Mouse (Mus musculus): ENCODE measurements around the gene Mmp24. TPM values are rescaled to one million over a fixed set of nuclear protein-coding genes. Genes with fewer than 3 reads are reported as not detected.

The Mmp24 gene
- polyA plus RNA-seq, 1 experiment, result 0.14 TPM

- no peaks in the 10 kb centered on the region for H3K27me3 ChIP-seq (replicated peaks; ENCODE audit: control insufficient read depth, insufficient read depth, low read length)
- 4% methylated on average over 25 of the region's 25 CpGs for WGBS
- TF ChIP-seq POLR2A (IDR thresholded peaks at IDR 0.05; ENCODE audit: low read depth, low read length) (no peak), CTCF (conservative IDR thresholded peaks at IDR 0.05; ENCODE audit: insufficient read depth, insufficient read length, low read depth, low read length) (no peak)
- H3K4me3 ChIP-seq (ENCODE audit: insufficient read depth, low read depth, low read length), result peak within 1 kb of the TSS; percentile 34
- no peaks in the 10 kb centered on the region for H3K36me3 ChIP-seq (ENCODE audit: control insufficient read depth, insufficient read depth, low read length)
- H3K27ac ChIP-seq (ENCODE audit: insufficient read depth, low read depth, low read length), result no peak within 1 kb of the TSS
- peak; percentile 70 for DNase-seq
- no peaks in the 10 kb centered on the region for H3K4me1 ChIP-seq (ENCODE audit: control insufficient read depth, insufficient read depth, low read length)
Measured at GRCm38 (mm10) chr2:155751014-155751786, 23.9 kb upstream of the Mmp24 start, which contains the start of gene Procr. Gene Procr, plus strand, starts transcription at chr2:155751117.

- Histone ChIP-seq H3K27me3 (replicated peaks; ENCODE audit: control insufficient read depth, insufficient read depth, low read length) (no peaks in the 10 kb centered on the region), H3K4me3 (ENCODE audit: insufficient read depth, low read depth, low read length) (no peak overlapping the region), H3K4me1 (ENCODE audit: control insufficient read depth, insufficient read depth, low read length) (no peaks in the 10 kb centered on the region), H3K27ac (ENCODE audit: insufficient read depth, low read depth, low read length) (no peak overlapping the region), H3K36me3 (ENCODE audit: control insufficient read depth, insufficient read depth, low read length) (no peaks in the 10 kb centered on the region)
- no peak for TF ChIP-seq POLR2A (IDR thresholded peaks at IDR 0.05; ENCODE audit: low read depth, low read length)
- peak; percentile 68 for TF ChIP-seq CTCF (conservative IDR thresholded peaks at IDR 0.05; ENCODE audit: insufficient read depth, insufficient read length, low read depth, low read length)
- WGBS, result 3% methylated on average over 1 of the region's 1 CpGs
- DNase-seq, result peak; percentile 63
Measured at GRCm38 (mm10) chr2:155755746-155756145, 19.4 kb upstream of the Mmp24 start.

GRCm38 (mm10) chr2:155756855-155757566, 18.1 kb upstream of the Mmp24 start:
- Histone ChIP-seq H3K27me3 (replicated peaks; ENCODE audit: control insufficient read depth, insufficient read depth, low read length) (no peaks in the 10 kb centered on the region), H3K27ac (ENCODE audit: insufficient read depth, low read depth, low read length) (no peak overlapping the region), H3K4me1 (ENCODE audit: control insufficient read depth, insufficient read depth, low read length) (no peaks in the 10 kb centered on the region), H3K36me3 (ENCODE audit: control insufficient read depth, insufficient read depth, low read length) (no peaks in the 10 kb centered on the region), H3K4me3 (ENCODE audit: insufficient read depth, low read depth, low read length) (no peak overlapping the region)
- WGBS, result 56% methylated on average over 14 of the region's 14 CpGs
- TF ChIP-seq CTCF (conservative IDR thresholded peaks at IDR 0.05; ENCODE audit: insufficient read depth, insufficient read length, low read depth, low read length), result no peak; the same call in 1 of the 2 replicates
- no peak for TF ChIP-seq POLR2A (IDR thresholded peaks at IDR 0.05; ENCODE audit: low read depth, low read length)
- DNase-seq, result no peak

- Histone ChIP-seq H3K4me3 (ENCODE audit: insufficient read depth, low read depth, low read length) (no peak overlapping the region), H3K4me1 (ENCODE audit: control insufficient read depth, insufficient read depth, low read length) (no peaks in the 10 kb centered on the region), H3K36me3 (ENCODE audit: control insufficient read depth, insufficient read depth, low read length) (no peaks in the 10 kb centered on the region), H3K27ac (ENCODE audit: insufficient read depth, low read depth, low read length) (no peak overlapping the region), H3K27me3 (replicated peaks; ENCODE audit: control insufficient read depth, insufficient read depth, low read length) (no peaks in the 10 kb centered on the region)
- TF ChIP-seq POLR2A (IDR thresholded peaks at IDR 0.05; ENCODE audit: low read depth, low read length) (no peak), CTCF (conservative IDR thresholded peaks at IDR 0.05; ENCODE audit: insufficient read depth, insufficient read length, low read depth, low read length) (peak; percentile 69)
- peak; percentile 69 for DNase-seq
- 64% methylated on average over 13 of the region's 13 CpGs for WGBS
Measured at GRCm38 (mm10) chr2:155764679-155765418, 10.3 kb upstream of the Mmp24 start.

- 0 out of 2 replicates have a peak, but pooled peaks cover 2% of the 10 kb centered on the region for H3K4me1 ChIP-seq (ENCODE audit: control insufficient read depth, insufficient read depth, low read length)
- no peaks in the 10 kb centered on the region for H3K36me3 ChIP-seq (ENCODE audit: control insufficient read depth, insufficient read depth, low read length)
- WGBS, result 64% methylated on average over 4 of the region's 4 CpGs
- DNase-seq, result no peak
- no peak overlapping the region for H3K27ac ChIP-seq (ENCODE audit: insufficient read depth, low read depth, low read length)
- no peak overlapping the region for H3K4me3 ChIP-seq (ENCODE audit: insufficient read depth, low read depth, low read length)
- TF ChIP-seq POLR2A (IDR thresholded peaks at IDR 0.05; ENCODE audit: low read depth, low read length) (no peak), CTCF (conservative IDR thresholded peaks at IDR 0.05; ENCODE audit: insufficient read depth, insufficient read length, low read depth, low read length) (no peak)
- H3K27me3 ChIP-seq (replicated peaks; ENCODE audit: control insufficient read depth, insufficient read depth, low read length), result peaks cover 2% of the 10 kb centered on the region; the same call in 1 of the 2 replicates
Measured at GRCm38 (mm10) chr2:155773664-155774063, 1.5 kb upstream of the Mmp24 start.

- TF ChIP-seq POLR2A (IDR thresholded peaks at IDR 0.05; ENCODE audit: low read depth, low read length) (no peak), CTCF (conservative IDR thresholded peaks at IDR 0.05; ENCODE audit: insufficient read depth, insufficient read length, low read depth, low read length) (no peak)
- DNase-seq, result no peak
- 58% methylated on average over 11 of the region's 11 CpGs for WGBS
- no peak overlapping the region for H3K27ac ChIP-seq (ENCODE audit: insufficient read depth, low read depth, low read length)
- H3K36me3 ChIP-seq (ENCODE audit: control insufficient read depth, insufficient read depth, low read length), result no peaks in the 10 kb centered on the region
- H3K27me3 ChIP-seq (replicated peaks; ENCODE audit: control insufficient read depth, insufficient read depth, low read length), result peaks cover 2% of the 10 kb centered on the region; the same call in 1 of the 2 replicates
- H3K4me3 ChIP-seq (ENCODE audit: insufficient read depth, low read depth, low read length), result no peak overlapping the region
- 0 out of 2 replicates have a peak, but pooled peaks cover 2% of the 10 kb centered on the region for H3K4me1 ChIP-seq (ENCODE audit: control insufficient read depth, insufficient read depth, low read length)
Measured at GRCm38 (mm10) chr2:155774261-155774926, 748 bp upstream of the Mmp24 start.
